Mouse (Mus musculus) gastrocnemius, adult 2 months (tissue): Measurements from ENCODE around the gene Fubp1. TPM values are rescaled to one million over a fixed set of nuclear protein-coding genes. Genes with fewer than 3 reads are reported as not detected.
A peak's percentile ranks its signal among the peaks of the same experiment; 100 is the strongest.
"Not testable (repeated sequence)": the region's sequence is repeated elsewhere in the genome, so short reads cannot be mapped to it uniquely, and the experiment has no call there.

Experiments
- DNase-seq: peaks from one replicate; pipeline ENCODE4 v3.0.0; 2022
- H3K27ac ChIP-seq: fragments of 200-600 bp; 2 replicates; pipeline ENCODE4 v1.8.1; 2022; ENCODE audit warnings: mild to moderate bottlenecking
- H3K4me3 ChIP-seq: fragments of 200-600 bp; 2 replicates; pipeline ENCODE4 v1.8.1; 2022; ENCODE audit warnings: mild to moderate bottlenecking, moderate library complexity
- CTCF ChIP-seq: fragments of 200-600 bp; IDR thresholded peaks from 2 replicates; pipeline ENCODE4 v1.8.1; 2022; ENCODE audit warnings: antibody characterized with exemption, mild to moderate bottlenecking, moderate library complexity
- intact Hi-C: fragments of 180-260 bp; cut with DNase I; formaldehyde crosslinking; loops from one replicate; pipeline ENCODE4 v1.15.1; 2025
- total RNA-seq, 2 experiments: library from RNA; stranded (reverse); gene quantifications; 2 replicates each; pipeline ENCODE4 v1.2.3; 2021

The Fubp1 gene
- total RNA-seq, 2 experiments from 2014 or later, result 30.1 to 36.8 TPM

DNA sequence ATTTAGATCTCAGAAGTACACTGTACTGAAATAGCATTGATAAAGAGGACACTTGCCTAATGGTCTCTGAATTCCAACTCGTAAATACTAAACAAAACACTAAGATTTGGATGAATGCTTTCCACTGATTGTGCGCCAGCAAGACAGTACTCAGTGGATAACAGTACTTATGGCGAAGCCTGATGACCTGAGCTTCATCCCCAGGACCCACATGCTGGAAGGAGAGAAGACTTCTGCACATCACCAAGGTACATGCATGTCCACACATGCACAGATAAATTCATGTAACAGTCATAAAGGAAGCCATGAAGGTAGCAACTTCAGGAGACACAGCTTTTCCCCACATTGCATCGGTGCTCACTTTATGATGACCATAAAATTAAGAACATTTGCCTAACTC, 31.4 kb upstream of the Fubp1 start:
- intact Hi-C loops, result no loop called here
- no peak for TF ChIP-seq CTCF

DNA sequence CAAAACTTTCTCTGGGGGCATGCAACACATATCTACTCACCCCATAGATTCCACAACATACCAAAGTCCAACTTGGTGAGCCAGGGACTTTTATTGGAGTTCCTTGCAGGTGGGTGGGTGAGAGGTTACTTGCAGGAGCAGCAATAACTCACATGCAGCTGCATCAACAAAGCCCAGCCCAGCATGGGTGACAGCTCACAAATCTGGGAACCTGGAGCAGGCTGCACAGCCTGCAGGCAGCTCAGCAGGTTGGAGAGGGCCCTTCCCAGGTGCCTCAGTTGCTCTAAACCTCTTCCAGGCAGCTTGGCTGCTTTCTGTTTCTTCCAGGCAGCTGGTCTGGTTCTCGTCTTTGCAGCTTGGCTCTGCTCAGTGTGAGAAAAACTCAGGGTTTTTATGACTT, 30.9 kb upstream of the Fubp1 start:
- Histone ChIP-seq H3K4me3 (no peak overlapping the region), H3K27ac (no peak overlapping the region)
- no peak for DNase-seq
- no peak for TF ChIP-seq CTCF
- intact Hi-C loops, result no loop called here

More for the DNA sequence above, 31.4 kb upstream of the Fubp1 start:
- Histone ChIP-seq H3K4me3 (no peak overlapping the region), H3K27ac (no peak overlapping the region)
- no peak for DNase-seq

DNA sequence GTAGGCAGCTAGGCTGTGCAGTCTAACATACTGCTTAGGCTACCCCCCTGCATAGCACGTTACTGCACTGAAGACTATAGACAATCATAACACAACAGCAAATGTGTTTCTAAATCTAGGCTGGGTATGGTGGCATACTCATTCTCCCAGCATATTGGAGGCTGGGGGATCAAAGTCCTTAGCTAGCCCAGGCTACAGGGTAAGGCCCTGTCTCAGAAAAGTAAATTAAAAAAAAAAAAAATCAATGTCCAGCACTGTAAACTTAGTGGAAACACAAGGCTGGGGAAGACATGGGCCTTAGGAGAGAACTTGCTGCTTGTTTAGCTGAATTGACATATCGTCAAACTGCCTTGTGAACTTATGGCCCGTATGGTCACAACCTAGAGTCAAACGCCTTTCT, 29.6 kb upstream of the Fubp1 start:
- no peak overlapping the region for H3K27ac ChIP-seq
- intact Hi-C loops, result no loop called here
- DNase-seq, result no peak
- no peak for TF ChIP-seq CTCF
- no peak overlapping the region for H3K4me3 ChIP-seq

DNA sequence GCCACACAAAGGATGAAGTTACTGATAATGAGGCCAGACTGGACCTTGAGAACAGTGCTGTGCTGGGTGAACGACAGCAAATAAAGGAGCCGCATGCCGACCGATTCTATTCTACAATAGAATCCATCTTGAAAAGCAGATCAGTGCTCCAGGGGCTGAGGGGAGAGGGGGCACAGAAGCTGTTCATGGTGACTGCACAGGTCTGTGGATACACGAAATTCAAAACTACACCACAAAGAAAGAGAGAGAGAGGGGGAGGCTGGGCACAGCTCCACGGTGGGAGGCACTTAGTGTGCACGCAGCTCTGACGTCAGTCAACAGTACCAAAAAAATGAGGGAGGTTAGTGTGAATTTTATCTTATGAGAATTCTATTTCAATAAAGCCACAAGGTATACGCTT, 26.7 kb upstream of the Fubp1 start:
- intact Hi-C loops, result no loop called here
- TF ChIP-seq CTCF, result no peak
- DNase-seq, result no peak
- Histone ChIP-seq H3K4me3 (no peak overlapping the region), H3K27ac (no peak overlapping the region)

GRCm38 (mm10) chr3:152186106-152186505, 24.1 kb upstream of the Fubp1 start:
- Histone ChIP-seq H3K27ac (no peak overlapping the region), H3K4me3 (peak overlapping the region; percentile 8; the same call in 1 of the 2 replicates)
- peak; percentile 23 for DNase-seq
- intact Hi-C loops, result no loop called here
- TF ChIP-seq CTCF, result no peak

- DNase-seq, result no peak
- no peak for TF ChIP-seq CTCF
- peak overlapping the region; percentile 76 for H3K4me3 ChIP-seq
- H3K27ac ChIP-seq, result peak overlapping the region; percentile 48
- intact Hi-C loops, result no loop called here
Measured at GRCm38 (mm10) chr3:152189306-152189705, 20.9 kb upstream of the Fubp1 start.

DNA sequence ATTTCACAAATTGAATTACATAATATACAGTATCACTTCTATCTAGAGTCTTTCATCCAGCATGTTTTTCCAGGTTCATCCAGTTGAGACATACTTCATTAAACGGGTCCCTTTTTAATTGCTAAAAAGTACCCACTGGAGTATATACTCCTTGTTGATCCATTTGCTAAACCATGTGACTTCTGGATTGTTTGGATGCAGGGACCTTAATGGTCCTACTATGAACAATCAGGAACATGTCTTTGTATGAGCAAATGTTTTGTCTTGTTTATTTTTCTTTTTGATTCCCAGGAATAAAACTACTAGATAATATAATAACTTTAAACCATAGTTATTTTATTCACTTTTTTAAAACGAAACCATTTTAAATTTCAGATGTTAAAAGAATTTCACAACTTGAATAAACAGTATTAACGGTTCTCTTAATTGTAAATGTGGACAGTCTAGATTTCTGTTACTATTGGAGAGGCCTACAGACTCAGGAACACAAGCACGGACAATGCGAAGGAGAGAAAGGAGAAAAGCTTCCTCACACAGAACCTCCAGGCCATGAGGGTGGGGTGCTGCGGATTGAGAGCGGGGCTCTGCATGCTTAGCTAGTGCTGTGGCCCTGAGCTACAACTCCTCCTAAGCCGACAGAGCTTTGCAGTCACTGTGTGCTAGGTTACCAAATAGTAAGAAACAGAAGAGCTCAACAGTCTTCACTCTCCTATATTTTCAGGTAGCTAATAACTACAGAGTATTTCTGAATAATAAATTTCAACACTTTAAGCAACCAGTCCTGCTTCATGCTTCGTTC, 19.3 kb upstream of the Fubp1 start:
- intact Hi-C loops, result loop anchor here (2.0 kb wide), 1 partner anchor 40 kb away; no protein-coding TSS in a partner anchor
- H3K27ac ChIP-seq, result peak overlapping the region; percentile 93
- no peak for TF ChIP-seq CTCF
- peak overlapping the region; percentile 76 for H3K4me3 ChIP-seq
- no peak for DNase-seq

GRCm38 (mm10) chr3:152191791-152192237, 18.4 kb upstream of the Fubp1 start:
- TF ChIP-seq CTCF, result no peak
- intact Hi-C loops, result loop anchor here (2.0 kb wide), 4 partner anchors 19 to 81 kb away; partner anchors contain the start of genes Dnajb4 and Fubp1
- Histone ChIP-seq H3K27ac (peak overlapping the region; percentile 93), H3K4me3 (peak overlapping the region; percentile 76)
- peak; percentile 73 for DNase-seq

GRCm38 (mm10) chr3:152192238-152192931, 17.8 kb upstream of the Fubp1 start:
- H3K4me3 ChIP-seq, result peak overlapping the region; percentile 76
- H3K27ac ChIP-seq, result peak overlapping the region; percentile 93
- TF ChIP-seq CTCF, result no peak
- intact Hi-C loops, result loop anchor here (2.0 kb wide), 3 partner anchors 18 to 82 kb away; partner anchors contain the start of genes Dnajb4 and Fubp1
- no peak for DNase-seq

DNA sequence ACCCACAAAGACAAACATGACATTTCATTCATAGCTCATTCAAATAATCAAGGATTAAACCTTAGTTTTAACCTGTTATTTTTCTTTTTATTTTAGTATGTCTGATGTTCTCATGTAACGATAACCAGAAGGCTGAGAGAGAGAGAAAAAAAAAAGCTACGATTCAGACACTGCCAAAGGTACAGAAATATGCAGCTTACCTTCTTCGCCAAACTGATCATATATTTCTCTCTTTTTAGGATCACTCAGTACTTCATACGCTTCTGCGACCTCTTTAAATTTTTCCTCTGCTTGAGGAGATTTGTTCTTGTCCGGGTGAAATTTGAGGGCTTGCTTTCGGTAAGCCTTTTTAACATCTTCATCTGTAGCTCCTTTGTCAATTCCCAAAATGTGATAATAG, 17.0 kb upstream of the Fubp1 start:
- intact Hi-C loops, result loop anchor here (2.0 kb wide), 3 partner anchors 18 to 82 kb away; partner anchors contain the start of genes Dnajb4 and Fubp1
- Histone ChIP-seq H3K27ac (peak overlapping the region; percentile 93), H3K4me3 (peak overlapping the region; percentile 76)
- no peak for DNase-seq
- TF ChIP-seq CTCF, result no peak

- Histone ChIP-seq H3K4me3 (peak overlapping the region; percentile 76), H3K27ac (peak overlapping the region; percentile 93)
- DNase-seq, result peak; percentile 89
- intact Hi-C loops, result loop anchor here (2.0 kb wide), 3 partner anchors 17 to 83 kb away; partner anchors contain the start of genes Dnajb4 and Fubp1
- TF ChIP-seq CTCF, result no peak
Measured at GRCm38 (mm10) chr3:152193635-152194097, 16.6 kb upstream of the Fubp1 start.

DNA sequence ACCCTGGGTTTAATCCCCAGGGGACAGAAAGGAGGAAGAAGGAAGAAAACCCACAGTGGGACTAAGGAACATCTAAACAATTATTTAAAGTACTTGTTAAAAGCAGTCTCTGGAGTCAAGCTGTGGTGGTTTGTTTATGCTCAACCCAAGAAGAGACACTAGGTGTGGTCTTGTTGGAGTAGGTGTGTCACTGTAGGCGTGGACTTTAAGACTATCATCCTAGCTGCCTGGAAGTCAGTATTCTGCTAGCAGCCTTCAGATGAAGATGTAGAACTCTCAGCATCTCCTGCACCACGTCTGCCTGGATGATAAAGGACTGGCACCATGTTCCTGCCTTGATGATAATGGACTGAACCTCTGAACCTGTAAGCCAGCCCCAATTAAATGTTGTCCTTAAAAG, 13.0 kb upstream of the Fubp1 start:
- DNase-seq, H3K27ac ChIP-seq, H3K4me3 ChIP-seq, intact Hi-C loops: not testable (repeated sequence)

- Histone ChIP-seq H3K4me3 (no peak overlapping the region), H3K27ac (no peak overlapping the region)
- DNase-seq, result no peak
- intact Hi-C loops, result no loop called here
- TF ChIP-seq CTCF, result no peak
Measured at GRCm38 (mm10) chr3:152199125-152199524, 11.1 kb upstream of the Fubp1 start.
